Mouse (Mus musculus) ES-CJ7 (cell line): ENCODE measurements around the gene Tspan17.

Experiments used
- DNase-seq: peaks from one replicate; pipeline ENCODE4 v3.0.0; 2011; ENCODE audit warnings: low read depth, low spot score

Tspan17 gene

DNA sequence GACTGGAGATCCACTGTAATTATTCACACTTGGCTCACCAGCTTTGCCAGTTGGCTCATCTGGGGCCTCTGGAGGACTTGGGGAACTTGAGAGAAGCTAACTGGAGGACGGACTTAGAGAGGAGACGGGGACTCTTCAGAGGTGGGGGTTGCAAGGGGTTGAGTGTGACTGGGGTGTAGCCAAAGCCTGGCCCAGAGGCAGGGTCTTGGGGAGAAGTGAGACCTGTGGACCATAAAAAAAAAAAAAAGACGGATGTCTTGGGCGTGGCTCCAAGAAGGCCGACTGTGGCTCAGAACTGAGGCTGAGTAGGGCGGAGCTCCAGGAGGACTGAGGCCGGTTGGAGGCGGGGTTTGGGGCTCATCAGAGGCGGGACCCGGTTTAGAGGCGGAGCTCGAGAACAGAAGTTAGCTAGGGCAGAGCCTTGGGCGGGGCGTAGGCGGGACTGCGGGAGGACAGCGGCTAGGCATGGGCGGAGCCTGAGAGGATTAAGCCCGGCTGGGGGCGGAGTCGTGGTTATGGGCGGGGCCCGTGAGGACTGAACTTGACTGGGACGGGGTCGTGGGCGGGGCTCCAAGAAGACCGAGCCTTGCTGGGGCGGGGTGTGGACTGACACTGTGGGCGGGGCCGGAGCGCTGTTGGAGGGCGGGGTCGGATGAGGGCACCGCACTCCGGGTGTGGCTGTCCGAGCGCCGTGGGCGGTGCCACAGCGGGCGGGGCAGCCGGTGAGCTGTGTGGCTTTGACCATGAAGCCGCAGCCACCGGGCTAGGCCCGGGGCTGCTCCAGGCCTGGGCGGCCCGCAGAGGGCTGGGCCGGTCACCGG, at the start of gene Tspan17:
Gene Tspan17, plus strand, starts transcription at position 638 of the 821 bp plus-strand sequence.
- peak; percentile 99 for DNase-seq

DNA sequence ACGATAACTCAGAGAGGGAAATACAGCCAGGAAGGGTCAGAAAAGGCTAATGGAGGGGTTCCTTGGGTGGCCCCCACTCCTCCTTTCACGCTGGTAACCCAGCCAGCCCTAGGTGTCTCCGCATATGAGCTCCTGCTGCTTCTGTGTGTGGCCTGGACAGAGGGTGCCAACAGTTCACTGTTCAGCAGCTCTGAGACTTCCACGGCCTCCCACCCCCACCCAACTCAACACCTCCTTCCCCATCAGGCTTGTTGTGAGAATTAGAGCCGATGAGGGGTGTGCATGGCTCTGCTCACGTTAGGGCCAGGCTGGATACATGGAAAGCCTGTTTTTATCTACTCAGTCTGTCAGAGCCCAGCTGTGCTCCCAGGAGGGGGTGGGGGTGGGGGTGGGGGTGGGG, 43.1 kb upstream of the Tspan17 start:
- no peak for DNase-seq

DNA sequence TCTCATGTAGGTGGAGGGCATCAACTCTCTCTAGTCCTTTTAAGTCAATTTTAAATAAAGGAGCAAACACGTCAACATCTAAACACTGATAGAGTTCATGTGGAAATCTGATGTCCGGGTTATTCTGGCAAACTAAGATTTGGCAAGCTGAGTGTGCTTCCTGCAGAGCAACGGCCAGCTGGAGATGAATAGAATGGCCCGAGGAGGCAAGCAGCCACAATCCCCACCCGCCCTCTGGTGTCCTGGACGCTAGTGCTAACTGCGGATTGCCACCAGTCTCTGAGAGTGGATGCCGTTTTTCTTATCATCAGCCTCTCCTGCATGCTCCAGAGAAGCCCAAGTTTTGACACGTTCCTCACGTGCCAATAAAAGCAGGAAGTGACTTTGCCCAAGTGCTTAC, 42.3 kb upstream of the Tspan17 start:
- no peak for DNase-seq

DNA sequence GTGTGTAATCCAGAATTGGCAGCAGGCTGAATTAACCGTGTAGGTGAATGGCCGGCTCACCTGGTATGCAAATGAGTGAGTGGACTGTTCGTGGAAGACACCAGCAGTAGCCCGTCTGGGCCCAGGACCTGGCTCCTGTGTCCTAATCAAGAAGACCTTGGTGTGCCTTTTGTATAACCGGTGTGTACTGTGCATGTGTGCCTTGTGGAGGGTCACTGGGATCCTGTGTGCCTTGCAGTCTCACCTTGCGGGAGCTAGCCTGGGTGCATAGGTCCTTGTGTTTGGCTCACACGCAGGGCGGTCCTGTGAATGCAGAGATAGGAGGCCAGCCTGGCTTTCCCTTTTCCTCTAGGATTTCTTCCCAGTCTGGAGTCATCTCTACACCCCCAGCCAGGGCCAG, 41.0 kb upstream of the Tspan17 start:
- no peak for DNase-seq

DNA sequence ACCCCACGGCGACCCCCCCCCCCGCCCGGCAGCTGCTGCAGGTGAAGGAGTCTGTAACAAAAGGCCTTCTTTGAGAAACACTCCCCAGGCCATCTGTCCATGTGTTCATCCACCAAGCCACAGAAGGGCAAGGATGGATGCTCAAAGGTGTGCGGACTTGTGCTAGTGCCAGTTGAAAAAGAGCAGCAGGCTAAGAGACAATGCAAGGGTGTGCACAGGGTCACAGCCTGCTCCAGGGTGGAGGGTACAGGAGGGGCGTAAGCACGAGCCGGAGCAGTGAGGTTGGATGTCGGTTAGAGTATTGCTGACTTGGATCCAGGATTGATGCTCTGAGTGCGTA, 40.5 kb upstream of the Tspan17 start:
- no peak for DNase-seq

DNA sequence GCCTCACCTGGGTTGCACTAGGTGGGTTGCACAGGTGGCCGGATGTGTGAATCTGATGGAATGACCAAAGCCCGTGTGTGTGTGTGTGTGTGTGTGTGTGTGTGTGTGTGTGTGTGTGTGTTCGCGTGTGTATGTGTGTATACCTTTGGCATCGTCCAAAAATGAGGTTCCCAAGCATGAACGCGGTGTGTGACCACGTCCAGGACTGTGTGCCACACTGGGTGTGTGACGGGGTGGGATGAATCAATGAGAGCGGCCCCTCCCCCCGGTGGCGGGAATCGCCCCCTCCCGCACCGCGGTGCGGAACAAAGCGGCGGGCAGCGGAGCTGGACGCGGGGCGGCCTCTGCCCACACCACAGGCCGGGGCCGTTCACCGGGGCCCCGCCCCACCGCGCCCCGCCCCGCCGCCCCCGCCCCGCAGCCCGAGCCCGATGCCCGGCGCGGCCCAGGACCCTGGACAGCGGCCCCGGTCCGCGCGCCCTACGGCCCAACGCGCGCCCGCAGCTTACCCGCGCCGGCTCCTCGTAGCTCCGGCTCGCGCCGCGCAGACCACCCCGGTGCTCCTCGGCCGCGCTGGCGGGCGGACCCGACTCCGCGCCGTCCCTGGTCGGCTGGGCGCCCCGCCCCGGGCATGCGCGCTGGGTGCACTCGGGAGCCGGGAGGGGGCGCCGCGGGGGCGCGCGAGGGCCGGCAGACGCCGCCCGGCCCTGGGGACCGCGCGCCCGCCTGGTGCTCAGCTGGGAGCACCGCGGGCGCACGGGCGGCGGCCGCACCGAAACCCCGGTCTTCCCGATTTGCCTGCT, 39.9 kb upstream of the Tspan17 start:
- no peak for DNase-seq

DNA sequence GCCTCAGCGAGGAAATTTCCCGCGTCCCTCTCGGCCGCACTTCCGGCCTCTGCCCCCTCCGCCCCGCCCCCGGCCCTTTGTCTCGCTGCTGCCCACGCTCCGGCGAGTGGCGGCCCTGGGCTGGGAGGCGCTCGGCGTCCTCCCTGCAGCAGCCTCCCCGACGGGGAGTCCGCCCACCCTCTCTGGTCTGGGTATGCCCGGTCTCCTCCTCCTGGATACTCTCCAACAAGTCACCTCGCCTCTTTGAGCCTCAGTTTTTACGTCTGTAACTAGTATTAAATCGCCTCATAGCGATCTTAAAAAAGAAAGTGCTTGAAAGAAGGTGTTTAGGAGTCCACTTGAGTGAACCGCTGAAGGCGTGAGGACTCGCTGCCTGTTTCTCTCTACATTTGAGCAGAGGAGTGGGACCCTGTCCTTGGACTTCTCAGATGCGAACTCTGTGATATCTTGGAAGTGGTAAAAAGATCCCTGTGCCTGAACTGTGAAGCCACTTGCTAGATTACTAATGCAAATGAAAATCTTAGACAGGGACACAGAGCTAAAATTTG, 39.2 kb upstream of the Tspan17 start, which contains the start of gene Gprin1:
Gene Gprin1, minus strand, starts transcription at position 11 of the 548 bp plus-strand sequence.
- DNase-seq, result no peak

DNA sequence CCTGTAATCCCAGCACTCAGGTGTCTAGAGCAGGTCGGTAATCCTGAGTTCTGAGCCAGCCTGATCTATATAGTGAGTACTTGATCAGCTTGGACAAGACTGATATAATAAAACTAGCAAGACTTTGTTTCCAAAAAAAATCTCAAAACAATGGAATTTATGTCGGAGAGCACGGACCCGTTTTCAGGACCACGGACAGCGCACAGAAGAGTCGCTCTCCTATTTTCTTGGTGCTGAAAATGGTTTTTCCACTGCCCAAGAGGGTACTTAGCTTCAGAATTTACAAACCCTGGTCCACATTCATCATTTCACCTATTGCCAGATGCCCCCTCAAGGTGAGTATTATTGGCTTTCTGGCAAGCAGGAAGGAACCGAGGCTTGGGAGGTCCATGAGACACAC, 38.5 kb upstream of the Tspan17 start:
- DNase-seq, result peak; percentile 37

DNA sequence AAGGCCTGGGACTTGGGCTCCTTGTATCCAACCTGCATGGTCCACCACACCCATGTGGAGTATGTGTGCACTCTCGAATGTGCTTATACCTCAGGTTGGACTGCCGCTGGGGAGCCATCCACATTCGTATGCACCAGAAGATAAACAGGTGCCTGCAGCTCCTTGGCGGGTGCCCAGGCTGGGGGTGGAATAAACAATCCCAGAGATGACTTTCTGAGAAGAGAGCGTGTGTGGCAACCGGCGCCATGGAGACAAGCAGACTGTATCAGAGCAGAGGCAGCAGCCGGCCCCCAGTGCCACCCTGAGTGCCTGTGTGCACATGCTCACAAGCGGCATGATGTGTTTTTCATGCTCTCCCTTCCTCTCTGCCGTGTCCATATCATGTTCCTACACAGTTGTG, 36.5 kb upstream of the Tspan17 start:
- no peak for DNase-seq

DNA sequence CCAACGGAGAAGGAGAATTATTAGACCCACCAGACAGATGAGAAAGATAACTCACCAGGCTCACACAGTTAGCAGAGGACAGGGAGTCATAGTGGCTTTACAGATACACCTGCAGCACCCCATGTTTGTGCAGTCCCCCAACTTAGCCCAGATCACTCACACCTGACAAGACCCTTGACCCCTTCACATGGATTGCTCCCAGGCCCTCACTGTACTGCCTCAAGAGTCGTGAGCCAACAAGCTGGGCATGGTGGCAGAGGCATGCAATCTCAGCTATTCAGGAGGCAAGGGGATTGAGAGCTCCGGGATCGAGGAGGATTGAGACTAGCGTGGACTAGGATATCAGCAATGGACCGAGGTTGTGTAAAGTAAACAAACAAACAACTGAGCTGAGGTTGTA, 35.4 kb upstream of the Tspan17 start:
- no peak for DNase-seq

DNA sequence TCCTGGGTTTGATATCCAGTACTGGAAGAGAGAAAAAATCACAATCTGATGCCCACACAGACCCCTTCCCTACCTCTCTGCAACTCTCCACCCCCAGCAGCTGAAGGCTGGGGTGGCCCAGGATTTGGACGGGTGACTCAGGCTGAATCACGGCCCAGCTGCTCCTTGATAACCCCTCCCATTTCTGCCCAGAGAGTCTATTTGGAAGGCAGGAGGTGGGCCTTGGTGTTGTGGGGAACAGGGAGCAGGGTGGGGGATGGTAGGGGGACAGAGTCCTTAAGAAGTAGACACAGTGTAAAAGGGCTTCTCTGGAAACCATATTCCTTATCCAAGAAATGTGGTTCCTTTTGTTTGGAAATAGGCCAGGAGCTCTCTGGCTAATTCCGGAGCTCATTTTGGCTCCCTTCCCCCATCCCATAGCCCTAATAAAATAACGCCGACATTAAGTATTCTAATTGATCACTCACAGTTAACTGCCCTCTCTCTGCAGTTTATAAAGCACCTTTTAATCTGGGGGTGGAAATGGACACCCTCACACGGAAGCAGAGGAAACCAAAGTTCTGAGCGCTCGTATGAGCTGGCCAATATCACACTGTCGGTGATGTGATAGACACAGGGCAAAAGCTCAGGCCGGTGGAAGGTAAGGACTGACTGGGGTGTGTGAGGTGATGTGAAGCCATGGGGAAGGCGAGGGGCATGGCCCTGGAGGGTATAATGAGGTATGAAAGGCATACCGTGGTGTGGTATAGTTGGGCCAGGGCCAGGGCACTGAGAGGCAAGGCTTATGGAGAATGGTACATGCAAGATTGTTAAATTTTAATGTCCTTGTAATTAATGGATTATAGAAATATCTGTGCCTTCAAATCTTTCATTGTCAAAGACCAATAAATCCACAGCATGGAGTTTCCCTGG, 34.8 kb upstream of the Tspan17 start:
- DNase-seq, result no peak

DNA sequence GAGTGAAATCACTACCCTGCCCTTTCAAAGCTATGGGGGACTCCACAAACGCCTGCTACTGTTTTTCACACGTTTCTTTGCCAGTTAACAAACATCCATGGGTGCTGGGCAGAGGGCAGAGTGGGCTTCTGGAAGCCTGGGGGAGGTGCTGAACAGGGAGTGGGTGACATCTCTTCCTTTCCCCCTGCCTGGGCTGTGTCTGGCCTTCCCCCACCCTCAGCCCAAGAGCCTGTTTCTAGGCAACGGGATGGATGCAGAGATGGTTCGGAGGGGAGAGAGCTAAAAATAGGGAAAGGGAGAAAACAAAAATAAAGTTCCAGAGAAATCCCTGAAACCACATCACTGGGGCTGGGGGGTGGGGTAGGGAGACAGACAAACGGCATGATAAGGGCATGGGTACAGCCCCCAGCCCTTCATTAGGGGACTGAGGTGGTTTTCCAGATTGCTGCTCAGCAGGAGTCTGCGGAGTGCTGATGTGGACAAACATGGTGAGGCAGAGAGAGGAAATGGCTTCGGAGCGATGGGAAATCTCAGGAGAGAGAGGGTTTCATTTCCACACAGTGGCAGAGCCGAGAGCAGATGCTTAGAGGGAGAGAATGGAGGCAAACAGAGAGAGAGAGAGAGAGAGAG, 33.9 kb upstream of the Tspan17 start:
- DNase-seq, result no peak

DNA sequence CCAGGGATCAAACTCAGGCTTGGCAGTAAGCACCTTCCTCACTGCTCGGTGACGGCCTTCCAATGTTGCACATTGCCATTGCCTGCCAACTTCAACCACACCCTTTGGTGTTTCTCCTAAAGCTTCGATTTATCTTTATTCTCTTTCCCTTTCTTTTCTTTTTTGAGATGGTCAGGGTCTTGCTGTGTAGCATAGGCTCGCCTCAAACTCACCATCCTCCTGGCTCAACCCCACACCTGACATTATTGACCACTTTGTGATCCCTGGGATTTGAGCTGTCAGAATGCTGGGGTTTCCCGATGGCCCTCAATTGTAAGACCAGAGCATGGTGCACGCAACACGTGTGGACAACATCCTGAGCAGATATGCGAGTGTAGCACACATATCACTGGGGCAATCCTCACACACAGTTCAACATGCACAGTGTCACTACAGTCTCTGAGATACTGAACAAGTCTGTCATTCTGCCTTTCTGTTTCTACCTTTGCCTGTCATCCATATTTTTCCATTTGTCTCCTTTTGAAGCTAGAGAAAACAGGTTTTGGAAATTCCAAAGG, 32.9 kb upstream of the Tspan17 start:
- DNase-seq, result no peak

DNA sequence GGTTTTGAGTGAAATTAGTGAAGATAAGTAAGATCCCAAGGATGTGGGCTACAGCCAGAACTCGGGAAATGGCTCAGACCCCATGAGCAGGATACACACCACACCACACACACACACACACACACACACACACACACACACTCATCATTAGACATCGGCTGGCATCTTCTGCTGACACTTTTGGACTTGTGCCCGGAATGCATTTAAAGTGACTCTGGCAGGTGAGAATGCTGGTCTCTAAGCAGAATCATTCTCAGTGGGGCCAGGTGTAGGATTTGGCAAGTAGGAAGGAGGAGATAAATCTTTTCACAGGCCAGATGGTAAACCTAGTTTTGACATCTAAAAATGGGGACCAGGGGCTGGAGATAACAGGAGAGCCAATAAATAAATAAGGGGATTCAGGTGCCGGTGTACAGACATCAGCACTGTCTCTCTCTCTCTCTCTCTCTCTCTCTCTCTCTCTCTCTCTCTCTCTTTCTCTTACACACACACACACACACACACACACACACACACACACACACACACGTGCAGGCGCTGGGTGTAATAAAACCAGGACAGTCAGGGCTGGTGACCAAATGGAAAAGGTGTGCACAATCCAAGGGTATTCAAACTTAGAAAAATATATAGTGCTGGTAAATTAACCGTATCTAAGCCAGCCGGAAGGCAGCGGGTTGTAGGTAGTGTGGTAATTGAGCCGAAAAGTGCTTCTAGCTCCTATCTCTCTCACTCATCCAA, 31.9 kb upstream of the Tspan17 start:
- DNase-seq, result no peak

DNA sequence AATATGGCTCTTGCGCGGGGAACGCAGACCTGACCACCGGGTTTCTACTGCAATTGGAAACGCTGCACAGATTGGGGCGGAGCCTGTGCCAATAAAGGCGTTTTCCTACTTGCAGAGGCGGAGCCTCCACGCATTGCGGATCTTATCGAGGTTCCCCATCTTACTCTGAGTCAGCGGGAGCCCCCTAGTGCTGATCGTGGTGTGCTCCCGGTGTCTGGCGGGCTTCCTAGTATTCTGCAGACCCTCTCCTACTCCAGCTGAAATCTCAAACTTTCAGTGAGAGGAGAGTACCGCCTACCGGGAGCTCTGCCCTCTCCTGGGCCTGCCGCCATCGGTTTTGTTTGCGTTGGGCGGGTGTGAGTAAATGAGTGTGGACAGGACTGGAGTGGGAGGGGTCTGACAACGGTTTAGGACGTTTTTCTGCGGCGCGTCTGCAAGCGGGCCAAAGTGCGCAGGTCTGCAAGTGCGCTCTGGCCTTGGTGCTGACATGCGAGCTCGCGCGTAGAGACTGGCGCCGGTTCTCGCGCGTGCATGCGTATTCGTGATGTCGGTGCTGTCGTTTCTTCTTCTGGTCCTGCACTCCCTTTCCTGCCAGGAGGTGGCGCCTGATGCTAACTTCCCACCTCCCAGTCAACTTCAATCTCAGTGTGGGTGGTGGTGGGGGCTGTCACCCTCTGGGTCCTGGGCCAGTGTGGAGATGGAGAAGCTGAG, 31.0 kb upstream of the Tspan17 start:
- DNase-seq, result peak; percentile 99

DNA sequence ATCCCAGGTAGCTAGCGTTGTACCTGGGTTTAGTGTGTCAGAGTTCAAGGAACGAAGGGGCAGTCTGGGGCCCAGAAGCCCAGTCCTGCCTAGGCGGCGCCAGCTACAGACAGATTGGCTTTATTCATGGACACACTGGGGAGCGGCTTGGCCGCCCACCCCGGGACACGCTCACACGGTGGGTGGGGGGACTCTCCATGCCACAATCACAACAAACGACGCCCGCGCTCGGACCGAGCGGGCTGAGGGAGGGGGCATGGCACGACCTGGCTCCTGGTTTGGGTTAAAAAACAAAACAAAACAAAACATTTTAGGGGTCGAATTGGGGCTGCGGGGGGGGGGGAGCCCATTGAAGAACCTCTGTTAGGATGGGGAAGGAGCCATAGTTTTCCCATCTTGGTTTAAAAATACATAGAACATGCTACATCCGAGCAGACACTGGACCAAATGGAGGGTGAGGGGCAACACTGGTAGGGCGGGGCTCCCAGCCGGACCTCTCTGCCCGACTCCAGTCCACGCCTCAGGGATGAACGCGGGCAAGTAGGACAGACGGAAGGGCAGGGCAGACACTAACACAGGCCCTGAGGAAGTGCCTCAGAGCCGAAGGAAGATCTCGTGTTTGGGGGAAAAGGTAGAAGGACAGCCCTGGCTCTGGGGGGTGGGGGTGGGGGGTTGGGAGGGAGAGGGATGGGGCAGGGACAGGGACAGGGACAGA, 30.3 kb upstream of the Tspan17 start:
- no peak for DNase-seq

DNA sequence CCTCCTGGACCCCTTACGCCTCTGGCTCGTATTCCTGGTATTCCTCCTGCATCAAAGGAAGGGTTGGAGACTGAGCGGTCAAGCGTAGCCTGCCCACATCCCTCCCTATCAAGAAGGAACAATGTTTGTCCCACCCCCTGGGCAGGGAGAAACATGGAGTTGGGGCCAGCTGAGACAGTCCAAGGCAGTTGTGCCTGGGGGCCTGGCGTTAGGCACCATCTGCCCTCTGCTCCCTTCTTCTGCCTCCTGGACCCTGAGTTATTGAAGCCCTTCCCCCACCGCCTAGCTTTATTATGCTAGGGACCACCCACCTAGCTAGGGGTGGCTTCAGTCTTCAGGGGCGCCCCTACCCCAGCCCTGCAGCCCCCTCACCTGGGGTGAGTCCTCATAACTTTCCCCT, 29.7 kb upstream of the Tspan17 start:
- DNase-seq, result no peak

DNA sequence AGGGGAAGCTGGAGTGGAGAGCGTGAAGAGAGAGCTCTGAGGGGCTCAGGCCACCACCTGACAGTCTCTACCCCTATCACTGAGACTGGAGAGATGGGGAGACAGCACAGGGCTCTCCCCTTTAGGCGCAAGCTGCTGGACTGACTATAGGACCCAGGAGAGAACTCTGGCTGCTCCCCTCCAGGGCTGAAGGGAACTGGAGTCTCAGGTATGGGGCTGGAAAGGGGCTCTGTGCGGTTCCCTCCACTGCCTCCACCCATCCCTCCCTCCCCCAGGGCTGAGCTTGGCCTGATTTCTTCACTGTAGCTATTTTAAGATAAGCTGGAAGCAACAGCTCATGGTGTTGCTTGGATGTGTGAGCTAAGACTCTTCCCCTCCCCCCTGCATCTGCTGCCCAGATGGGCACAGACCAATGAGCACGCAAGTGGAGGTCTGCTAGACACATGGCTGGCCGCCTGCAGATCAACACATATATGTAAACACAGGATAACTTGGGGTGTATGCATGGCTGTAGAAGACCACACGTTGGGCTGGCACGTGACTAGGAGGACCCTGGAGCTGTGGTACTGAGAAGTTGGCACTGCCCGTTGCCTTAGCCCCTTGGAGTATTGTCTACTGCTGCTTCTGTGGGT, 28.9 kb upstream of the Tspan17 start:
- no peak for DNase-seq
